Mouse (Mus musculus) spleen, adult 12 weeks (tissue): ENCODE measurements at regions not wholly inside any gene's neighbourhood (a gene's known extent, or its start where the extent isn't known, plus 50 kb on each side); places are given as distances from the start of the nearest gene placed in this dataset.

Experiments used
- DNase-seq: peaks from one replicate; pipeline ENCODE4 v3.0.0; 2022; ENCODE audit warnings: low spot score

DNA sequence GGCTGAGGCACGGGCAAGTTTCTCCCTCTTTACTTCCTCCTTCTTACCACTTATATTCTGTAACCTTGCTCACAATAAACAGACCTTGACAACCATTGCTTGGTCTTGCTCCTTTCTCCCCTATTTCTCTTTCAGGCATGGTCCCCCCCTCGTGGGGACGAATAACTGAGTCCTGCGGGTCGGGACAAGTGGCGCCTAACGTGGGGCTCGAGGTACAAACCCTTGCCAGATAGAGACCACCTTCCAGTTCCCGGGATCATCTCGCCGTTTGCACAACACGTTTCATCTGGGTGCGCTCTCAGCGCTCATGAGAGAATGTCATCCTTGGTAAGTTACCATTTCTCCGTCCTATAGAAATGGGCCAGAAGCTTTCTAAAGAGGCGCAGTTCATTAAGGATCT lies 79.6 kb upstream of the Foxn3 start:
- DNase-seq = no peak

DNA sequence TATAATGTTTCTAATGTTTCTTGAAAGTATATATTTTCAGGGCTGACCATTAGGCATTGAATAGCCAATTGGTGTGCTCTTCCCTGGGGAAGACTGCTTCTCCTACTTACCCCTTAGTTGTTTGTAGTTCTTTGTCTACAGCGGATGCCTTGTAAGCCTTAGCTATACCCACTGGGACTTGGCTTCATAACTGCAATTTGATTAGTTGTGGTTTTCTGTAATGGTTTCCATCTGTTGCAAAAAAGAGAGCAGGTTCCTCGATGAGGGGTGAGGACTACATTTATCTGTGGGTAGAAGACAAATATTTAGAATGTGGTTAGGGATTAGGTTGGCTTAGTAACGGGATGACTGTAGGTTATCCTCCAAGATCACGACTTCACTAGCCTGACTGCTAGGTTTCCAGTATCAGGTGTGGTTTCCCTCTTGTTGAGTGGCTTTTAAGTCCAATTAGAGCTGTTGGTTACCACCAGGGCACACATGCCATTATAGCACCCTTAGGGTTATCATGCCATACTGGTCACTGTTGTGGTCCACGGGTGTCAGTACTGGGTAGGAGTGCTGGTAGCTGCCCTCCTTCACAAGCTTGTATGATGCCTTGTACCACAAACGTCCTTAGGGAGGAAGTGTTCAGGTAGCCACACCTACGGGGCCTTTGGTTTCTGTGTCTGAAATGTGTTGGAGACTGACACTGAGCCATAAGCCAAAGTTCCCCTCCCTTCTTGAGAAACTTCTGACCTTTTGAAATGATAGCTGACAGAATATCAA lies 78.9 kb upstream of the Foxn3 start:
- no peak for DNase-seq

DNA sequence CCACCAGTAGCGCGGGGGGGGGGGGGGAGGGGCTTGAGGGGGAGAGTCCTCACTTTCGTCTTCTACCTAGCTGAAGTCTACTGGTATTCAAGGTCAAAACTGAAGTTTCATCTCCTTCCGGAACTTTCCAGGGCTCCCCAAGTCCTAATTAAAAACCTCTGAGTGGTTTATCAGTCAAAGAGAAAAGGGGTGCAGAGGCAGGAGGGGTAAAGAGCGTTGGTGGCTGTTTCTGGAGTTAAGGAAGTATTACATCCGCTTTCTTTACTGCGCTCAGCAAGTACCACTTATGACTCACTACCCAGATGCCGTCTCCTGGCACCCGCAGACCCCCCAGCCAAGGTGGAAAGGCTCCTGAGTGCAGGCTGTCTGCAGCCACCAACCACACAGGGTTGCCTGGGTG lies 77.9 kb upstream of the Foxn3 start:
- peak; percentile 29 for DNase-seq

DNA sequence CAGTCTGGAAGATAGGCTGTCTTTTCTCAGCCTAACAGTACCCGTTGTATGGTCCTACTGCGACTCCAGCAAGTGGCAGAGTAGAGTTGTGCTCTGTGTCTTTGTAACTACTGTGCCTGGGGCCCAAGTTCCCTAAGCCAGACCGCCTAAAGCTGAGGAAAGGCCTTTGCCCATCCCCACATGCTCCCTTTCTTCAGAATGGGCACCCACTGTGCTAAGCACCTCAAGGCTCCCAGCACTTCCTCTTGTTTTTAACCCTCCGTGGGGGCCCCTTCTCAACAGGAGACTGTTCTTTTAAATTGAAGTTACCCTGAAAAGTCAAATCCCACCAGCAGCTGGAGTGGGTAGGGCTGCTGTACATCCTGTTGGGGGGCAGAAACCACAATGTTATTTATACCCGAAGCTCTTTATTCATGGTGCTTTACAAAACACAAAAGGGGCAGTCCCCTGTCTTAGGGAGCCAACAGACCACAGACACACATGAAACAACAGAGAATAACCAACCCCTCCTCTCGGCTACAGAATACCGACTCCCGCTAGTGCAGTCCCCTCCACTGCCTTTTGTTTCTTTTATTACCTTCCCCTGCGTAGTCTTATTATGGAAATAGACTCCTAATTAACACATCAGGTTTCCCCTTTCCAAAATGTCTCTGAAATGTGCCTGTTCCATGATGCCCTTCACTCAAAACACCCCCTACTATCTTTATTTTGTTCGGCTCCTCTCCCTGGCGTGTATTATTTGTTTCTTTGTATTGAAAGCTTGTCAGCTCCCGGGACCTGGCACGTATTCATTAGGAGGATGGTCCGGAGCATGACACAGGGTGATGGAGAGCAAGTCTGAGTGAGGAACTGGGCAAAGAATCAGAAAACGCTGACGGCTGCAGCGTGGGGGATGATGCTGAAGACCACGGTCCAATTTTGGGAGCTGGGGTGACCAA lies 77.1 kb upstream of the Foxn3 start:
- peak; percentile 50 for DNase-seq

DNA sequence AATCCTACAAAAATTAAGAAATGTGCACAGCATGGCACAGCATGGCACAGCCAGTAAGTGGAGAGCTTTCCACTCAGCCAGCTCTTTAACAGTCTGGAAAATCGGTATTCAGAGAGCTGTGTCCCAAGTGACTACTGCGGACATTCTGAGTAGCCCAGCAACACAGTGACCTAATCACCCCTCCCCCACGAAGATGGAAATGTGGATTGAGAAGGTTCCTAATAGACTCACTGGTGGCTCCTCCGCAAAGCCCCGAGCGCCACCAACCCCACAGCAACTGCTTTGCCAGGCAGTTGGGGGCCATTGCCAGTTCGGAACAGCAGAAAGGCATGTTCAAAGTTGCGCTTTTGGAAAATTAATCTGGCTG lies 76.4 kb upstream of the Foxn3 start:
- no peak for DNase-seq

DNA sequence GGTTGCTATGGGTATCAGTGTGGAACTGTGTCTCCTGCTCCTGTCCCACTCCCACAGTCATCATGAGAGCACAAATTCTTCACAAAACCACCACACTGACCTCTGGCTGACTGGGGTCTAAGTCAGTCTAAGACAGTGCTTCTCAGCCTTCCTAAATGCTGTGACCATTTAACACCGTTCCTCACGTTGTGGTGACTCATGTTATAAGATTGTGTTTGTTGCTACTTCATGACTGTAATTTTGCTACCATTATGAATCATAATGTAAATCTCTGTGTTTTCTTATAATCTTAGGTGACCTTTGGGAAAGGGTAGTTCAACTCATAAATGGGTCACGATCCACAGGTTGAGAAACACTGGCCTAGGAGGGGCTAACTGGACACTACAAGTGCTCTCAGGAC lies 75.7 kb upstream of the Foxn3 start:
- DNase-seq = no peak

DNA sequence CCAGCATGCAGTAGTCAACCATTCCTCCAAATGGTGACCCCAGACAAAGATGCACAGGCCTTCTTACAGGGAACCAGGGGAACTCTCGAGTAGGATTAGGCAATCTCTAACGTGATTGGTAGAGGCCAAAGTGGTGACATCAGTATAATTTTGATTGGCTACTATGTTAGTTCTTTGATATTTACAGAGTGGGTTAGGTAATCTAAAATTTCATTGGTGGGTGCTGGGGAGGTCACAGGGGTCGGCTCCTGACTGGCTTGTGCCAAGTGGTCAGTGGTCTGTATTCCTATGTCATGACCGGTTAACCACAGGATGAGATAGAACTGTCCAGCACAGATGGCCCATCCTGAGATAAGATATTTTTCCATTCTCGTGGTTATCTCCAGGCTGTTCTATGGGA lies 74.6 kb upstream of the Foxn3 start:
- DNase-seq = no peak

DNA sequence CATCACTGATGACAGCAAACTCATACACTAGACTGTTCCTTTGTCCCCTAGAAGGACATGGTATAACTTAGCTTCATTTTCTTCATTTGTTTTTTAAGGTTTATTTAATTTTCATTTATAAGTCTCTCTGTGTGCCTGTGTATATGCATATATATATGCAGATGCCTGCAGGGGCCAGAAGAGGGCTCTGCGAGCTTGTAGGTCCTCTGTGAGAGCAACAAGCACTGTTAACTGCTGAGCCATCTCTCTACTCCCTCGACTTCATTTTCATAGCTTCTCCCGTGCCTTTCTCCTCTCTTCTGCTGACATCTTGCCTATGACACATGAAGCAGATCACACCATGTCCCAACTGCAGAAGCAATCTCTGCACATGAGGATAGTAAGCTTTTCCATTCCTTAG lies 72.9 kb upstream of the Foxn3 start:
- no peak for DNase-seq

DNA sequence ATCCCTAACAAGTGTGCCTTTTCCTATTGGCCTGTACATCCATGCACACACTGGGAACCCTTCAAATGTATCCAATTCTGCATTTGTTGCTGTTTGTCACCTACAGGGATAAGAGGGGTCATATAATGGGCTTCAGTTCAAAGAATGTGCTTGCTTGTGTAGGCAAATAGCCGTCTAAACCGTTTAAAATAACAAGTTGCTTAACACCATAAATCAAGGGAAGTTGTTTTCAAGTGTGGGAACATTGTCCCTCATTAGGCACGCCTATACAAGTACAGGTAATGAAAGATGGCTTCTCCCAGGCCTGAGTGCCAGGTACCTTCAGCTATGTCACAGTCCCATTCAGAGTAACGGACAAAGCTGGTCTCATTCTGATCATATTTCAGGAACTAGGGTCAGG lies 72.0 kb upstream of the Foxn3 start:
- no peak for DNase-seq

DNA sequence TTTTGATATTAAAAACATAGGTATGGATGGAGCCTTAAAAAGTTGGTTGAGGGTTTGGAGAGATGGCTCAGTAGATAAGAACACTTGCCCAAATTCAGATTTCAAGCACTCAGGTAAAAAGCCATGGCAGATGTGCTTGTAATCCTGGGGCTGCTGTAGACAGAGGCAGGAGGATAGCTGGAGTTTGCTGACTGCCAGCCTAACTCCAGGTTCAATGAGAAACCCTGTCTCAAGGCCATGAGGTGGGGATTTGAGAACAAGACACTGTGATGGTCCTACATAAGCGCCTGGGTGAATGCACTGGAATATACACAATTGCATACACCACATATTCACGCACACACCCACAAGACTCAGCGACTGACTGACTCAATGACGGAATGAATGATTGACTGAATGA lies 71.3 kb upstream of the Foxn3 start:
- DNase-seq = no peak

DNA sequence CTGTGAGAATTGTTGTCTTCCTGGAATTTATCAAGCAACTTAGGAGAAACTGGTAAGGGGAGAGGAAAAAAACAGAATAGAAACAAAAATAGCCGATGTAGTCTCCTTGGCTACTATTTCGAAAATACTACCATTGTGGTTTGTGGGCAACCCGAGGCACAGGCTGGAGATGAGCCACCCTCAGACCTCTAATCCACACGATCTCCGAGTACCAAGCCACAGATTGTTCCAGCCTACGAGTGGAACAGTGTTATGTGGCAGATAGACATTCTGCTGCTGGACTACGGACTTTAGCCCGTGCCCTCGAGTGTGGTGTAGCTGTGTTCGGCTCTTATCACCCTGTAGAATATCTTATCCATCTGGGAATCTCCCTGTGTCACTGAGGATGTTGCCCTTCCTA lies 70.3 kb upstream of the Foxn3 start:
- DNase-seq = no peak

DNA sequence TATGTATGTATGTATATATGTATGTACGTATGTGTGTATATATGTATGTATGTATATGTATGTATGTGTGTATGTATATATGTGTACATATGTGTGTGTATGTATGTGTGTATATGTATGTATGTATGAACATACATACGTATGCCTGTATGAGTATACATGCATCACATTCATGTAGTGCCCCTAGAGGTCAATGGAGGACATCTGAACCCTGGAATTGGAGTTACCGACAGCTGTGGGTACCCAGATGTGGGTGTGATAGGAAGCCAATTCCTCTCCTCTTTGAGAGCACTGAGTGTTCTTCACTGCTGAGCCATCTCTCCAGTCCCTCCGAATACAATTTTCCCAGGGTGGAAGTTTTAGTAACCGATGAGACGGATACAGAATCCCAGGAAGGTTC lies 69.6 kb upstream of the Foxn3 start:
- DNase-seq = no peak

DNA sequence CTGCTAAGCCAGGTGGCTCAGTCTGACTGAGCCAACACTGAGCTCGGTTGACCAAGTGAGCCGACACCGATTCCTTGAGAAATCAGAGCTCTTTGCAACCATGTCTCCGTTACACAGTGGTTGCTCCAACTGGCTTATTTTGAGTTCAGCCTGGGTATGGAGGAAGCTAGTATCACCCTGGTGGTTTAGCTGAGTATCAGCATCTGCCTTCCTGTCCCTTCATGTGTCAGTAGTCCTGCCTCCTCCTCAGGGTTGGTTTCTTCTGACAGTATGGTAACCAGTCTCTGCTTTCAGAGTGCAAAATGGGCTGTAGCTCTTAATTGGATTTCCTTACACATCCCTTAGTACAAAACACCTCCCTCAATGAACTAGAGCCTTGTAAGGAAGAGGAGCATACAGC lies 66.2 kb upstream of the Foxn3 start:
- DNase-seq = no peak

DNA sequence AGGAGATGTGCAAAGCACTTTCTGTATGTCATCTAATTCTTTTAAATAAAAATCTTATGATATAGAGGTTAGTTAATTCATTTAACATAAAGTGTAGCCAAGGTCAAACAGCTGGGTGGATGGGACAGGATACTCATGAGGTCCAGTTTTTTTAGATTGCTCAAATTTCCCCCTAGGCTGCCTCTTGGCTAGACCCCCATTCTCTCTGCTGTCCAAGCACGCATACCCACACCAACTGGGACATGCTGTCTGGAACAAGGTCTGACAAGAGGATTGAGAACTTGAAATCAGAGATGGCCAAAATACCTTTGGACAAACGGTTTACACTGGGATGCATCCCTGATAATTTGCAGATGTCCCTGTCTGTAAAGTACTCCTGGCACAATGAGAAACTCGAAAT lies 65.0 kb upstream of the Foxn3 start:
- DNase-seq = no peak

DNA sequence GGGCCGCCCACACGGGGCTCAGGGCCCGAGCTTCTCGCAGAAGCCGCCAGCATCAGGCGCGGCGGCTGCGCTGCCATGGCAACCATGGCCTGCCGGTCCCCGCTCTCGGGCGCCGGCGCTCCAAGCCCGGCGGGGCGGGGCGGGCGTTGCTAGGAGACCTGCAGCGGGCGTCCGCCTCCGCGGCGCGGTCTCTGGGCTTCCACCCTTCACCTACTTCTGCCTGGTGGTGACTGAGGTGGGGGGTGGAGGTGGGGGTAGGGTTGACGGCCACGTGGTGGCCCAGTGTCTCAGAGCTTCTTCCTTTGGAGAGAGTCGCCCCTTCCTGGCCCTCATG lies 64.5 kb upstream of the Foxn3 start:
- DNase-seq = peak; percentile 77

DNA sequence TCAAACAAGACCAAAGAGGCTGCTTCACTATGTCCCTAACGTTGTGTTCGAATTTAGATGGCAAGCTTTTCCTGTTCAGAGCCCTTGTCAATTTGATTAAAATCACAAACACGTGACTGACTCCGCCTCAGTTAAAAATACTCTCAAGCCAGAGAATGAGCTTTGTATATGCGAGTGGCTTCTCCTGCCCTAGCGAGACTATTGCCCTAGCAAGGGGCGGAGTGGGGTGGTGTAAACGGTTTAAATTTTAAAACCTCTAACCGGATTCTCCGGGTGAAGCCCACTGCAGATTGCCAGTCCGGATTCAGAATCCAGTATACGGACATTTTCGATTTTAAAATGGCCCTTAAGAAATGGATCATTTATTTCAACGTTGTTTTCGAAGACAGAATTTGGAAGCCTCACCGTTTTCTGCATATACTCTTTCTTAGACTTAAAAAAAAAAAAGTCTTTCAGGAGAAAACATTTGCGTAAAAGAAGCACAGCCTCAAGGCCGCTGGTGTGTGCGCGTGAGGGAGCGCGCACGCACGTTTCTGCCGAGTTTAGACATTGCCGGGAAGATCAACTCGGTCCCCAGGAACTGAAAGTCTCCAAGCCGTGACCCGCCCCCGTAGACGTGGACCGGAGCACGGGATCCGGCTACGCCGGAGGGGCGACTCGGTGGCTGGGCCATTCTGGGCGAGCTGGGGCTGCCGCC lies 64.0 kb upstream of the Foxn3 start:
- DNase-seq = no peak

DNA sequence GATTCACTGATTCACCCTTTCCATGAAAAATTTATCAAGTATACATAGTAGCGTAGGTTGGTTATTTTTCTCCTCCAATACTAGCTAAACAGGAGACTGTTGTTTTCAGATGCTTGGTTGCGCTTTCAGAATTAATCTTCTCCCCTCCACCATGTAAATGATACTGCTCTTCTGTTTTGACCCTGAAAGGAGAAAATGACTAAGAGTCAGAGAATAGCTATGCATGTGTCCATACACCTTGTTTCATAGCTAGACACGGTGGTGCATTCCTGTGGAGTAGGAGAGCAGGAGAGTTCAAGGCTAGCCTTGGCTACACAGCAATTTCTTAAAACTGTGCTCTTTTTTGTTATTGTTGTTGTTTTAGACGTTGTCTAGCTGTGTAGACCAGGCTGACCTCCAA lies 62.8 kb upstream of the Foxn3 start:
- no peak for DNase-seq

DNA sequence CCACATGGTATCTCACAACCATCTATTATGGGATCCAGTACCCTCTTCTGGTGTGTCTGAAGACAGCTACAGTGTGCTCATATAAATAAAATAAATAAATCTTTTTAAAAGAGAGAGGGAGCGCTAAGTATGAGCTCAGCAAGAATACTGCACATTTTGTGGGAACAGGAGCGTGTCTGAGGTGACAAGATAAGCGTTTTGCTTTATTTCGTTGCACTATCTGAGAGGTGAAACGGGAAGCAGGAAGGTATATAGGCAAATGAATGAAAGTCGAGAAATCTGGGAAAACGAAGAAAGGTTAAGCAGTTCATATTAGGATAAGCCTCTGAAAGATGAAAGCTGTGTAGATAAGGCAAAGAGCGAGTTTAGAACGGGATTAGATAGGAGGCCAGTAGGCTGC lies 61.7 kb upstream of the Foxn3 start:
- no peak for DNase-seq

DNA sequence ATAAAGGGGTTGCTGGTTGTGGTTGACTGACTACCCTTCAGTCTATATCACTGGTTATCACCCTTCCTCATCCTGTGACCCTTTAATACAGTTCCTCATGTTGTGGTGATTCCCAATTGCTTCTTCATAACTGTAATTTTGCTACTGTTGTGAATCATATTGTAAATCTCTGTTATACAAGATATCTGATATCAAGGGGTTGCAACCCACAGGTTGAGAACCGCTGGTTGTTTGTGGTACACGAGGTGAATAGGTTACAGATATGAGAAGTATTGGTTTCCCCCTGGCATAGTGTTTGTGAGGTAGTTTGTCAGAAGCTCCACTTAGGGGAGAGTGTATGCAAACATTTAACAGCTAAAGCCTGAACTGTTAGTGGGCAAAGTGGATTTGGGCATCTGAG lies 58.9 kb upstream of the Foxn3 start:
- no peak for DNase-seq

DNA sequence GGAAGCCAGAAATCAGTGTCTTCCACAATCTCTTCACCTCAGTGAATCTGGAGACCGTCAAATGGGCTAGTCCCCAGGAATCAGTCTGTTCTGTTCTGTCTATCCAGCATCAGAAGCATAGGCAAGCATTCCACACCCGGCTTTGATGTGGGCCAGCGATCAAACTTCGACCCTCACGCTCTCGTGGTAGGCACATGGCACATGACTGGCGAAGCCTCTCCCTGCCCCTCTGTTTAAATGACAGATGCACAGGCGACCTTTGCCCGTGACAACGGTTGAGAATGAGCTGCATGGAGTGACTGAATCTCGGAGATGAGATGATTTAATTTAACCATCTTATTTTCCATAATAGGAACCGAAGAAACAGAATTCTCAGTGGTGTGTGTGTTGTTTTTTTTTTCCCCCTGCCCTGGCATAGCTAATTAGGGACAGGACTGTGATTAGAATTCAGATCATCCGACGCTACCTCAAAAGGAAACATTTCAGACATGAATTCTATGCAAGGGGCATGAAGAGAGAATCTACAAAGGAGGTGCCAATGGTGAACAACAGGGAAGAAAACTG lies 53.9 kb upstream of the Foxn3 start:
- no peak for DNase-seq

DNA sequence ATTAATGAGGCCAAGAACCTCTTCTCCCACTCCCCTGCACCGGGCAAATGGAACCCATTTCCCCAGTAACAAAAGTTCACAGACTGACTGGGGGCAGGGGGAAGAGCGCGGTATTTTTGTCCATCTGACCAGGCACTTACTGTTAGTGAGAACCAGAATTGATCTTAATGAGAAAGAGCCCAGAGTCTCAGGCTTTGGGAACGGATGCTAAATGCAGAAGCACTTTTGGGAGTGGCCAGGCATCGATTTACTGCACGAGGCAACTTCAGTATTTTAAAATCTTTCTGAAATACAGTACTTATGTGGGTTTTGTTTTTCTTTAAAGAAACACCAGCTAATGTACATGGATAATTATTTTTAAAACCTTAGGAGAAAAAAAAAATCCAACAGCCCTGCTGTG lies 51.0 kb upstream of the Foxn3 start:
- DNase-seq = no peak
